Mouse (Mus musculus) pancreas, adult 10 weeks (tissue): Measurements from ENCODE around the gene Coro1c. TPM values are rescaled to one million over a fixed set of nuclear protein-coding genes. Genes with fewer than 3 reads are reported as not detected.

Experiments
- polyA plus RNA-seq: library from polyadenylated mRNA; stranded (reverse); fragments of 350-450 nt; fragmentation: Illumina TruSeq; extraction: RNeasy Lipid Tissue Mini Kit (QIAGEN cat#74804); gene quantifications from one replicate; pipeline ENCODE4 v1.2.3, GENCODE M21; 2015; ENCODE audit warnings: low read depth, low replicate concordance; ENCODE audit not compliant: insufficient read depth

Gene Coro1c
- polyA plus RNA-seq = 9.9 TPM

GRCm38 (mm10) chr5:113908592-113909441, at the start of gene Coro1c:
Gene Coro1c (minus strand): TSS chr5:113908758.

GRCm38 (mm10) chr5:113832490-113832901, 76.1 kb downstream of the Coro1c start, which contains the start of gene Selplg:
Gene Selplg (minus strand): TSS chr5:113832644.

GRCm38 (mm10) chr5:113800280-113800679, 108.3 kb downstream of the Coro1c start, which contains the start of gene Tmem119:
Gene Tmem119 (minus strand): TSS chr5:113800516.

Other genes with a start within 250 kb of the Coro1c start
- not detected for gene 1700069L16Rik, start 184.0 kb downstream of the Coro1c start, polyA plus RNA-seq
- gene Ficd, start 173.0 kb downstream of the Coro1c start, polyA plus RNA-seq = 4.7 TPM
- 6.0 TPM for gene Sart3, start 136.2 kb downstream of the Coro1c start, polyA plus RNA-seq
- gene Iscu, start 136.0 kb downstream of the Coro1c start, polyA plus RNA-seq = 46.8 TPM
- gene Tmem119, start 108.2 kb downstream of the Coro1c start, polyA plus RNA-seq = 13.5 TPM
- gene Selplg, start 76.1 kb downstream of the Coro1c start, polyA plus RNA-seq = 3.7 TPM
- gene Ssh1, start 85.1 kb upstream of the Coro1c start, polyA plus RNA-seq = 4.2 TPM
- gene Dao, start 94.9 kb upstream of the Coro1c start, polyA plus RNA-seq = not detected
- gene Usp30, start 156.7 kb upstream of the Coro1c start, polyA plus RNA-seq = 3.7 TPM
- gene Svop, start 182.8 kb upstream of the Coro1c start, polyA plus RNA-seq = 0.46 TPM
- 3.9 TPM for gene Alkbh2, start 219.5 kb upstream of the Coro1c start, polyA plus RNA-seq
- 2.3 TPM for gene Ung, start 221.6 kb upstream of the Coro1c start, polyA plus RNA-seq
- gene Acacb, start 237.8 kb upstream of the Coro1c start, polyA plus RNA-seq = 9.0 TPM